Mouse (Mus musculus): ENCODE measurements at regions not wholly inside any gene's neighbourhood (a gene's known extent, or its start where the extent isn't known, plus 50 kb on each side); places are given as distances from the start of the nearest gene placed in this dataset.

DNA sequence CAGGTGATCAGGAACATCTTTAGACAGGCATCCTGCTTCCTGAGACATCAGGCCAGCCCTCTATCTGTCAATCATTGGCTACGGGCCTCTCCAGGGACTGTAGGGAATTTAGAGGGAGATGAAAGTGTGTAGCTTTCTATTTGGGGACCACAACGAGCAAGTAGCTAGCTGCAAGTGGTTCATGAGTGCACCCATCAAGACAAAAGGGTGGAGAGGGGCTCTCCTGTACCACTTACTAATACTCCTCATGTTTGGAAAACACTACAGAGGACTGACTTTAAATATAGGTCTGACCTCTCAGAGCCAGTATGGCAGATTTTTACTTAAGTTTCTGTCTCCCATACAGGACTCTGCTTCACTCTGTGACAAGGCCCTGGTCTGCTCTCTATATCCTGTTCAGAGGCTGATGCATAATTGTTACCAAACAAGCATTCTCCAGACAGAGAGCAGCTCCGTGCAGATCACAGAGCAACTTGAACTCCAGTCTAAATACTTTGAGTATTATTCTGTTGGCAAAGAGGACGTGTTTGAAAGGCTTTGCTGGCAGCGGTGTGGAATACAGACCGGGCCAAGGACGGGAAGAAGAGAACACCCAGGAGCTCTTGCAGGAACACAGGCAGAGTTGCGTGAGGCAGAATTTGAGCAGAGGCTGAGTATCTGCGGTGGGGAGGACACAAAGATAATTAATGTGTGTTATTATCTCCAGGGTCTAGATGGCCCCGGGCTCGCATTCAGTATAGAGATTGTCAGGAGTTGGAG, 56.2 kb upstream of the Gm6993 start:
- no peak for TF ChIP-seq CTCF (IDR thresholded peaks at IDR 0.05; ENCODE audit: borderline replicate concordance, insufficient read depth, low read length)
- no peak for TF ChIP-seq POLR2A (IDR thresholded peaks at IDR 0.05; ENCODE audit: low read depth, low read length)
